Mouse (Mus musculus): Measurements from ENCODE around the gene Faim2. TPM values are rescaled to one million over a fixed set of nuclear protein-coding genes. Genes with fewer than 3 reads are reported as not detected.

Gene Faim2
- total RNA-seq, 2 experiments from 2014 or later, result 10.5 to 13.7 TPM

DNA sequence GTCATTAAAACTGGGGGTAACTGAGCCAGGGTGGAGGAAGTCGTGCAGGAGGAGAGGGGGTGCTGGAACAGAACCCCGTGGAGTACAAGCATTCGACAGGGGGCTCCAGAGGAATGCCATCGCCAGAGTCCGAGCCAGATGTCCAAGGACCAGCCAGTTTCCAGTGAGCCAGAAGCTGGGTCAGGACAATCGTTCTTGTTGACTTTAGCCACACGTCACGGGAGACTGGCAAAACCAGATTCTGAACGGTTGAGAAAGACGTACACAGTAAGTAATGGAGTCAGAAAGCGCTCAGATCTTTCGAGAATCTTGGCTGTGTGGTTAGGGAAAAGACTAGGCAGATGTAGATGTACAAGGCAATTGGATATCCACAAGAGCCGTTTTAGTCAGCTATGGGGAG is 64.8 kb downstream of the Faim2 start:
- no peak for DNase-seq

DNA sequence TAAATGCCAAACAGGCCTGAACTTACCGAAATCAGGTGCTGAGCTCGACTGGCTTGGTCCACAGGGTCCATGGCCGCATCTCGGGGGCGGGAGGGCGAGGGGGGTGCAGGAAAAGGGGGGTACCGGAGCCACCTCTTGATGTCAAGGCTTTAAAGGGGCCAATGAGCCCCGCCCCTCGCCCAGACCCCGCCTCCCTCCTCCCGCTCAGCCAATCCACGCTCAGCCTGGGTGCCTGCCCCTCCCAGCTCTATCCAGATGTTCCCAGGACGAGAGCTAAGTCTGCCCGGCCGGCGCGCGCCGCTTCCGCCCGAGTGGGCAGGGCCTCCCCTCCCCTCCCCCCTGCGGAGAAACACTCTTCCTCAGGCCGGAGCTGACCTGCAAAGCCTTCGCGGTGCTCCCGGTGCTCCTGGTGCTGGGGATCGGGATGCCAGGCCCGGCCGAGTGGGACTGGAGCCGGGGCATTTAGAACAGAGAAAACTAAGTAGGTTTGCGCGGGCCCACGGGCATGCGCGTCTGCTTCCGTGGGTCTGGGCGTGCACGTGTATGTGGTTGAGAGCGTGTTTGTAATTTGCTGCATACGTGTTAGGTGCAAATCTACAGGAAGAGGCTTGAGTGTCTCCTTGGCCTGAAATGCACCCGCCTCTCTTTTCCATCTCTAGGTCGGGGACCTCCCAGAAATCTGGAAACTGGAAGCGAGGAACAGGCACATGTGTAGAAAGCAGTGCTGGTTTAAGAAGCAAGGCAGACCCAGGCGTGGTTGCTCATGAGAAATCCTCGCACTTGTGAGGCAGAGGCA is 70.2 kb downstream of the Faim2 start, which contains the start of gene Nckap5l:
TSS of gene Nckap5l (minus strand) at position 143 of the 796 bp plus-strand sequence.
- peak; percentile 97 for DNase-seq

DNA sequence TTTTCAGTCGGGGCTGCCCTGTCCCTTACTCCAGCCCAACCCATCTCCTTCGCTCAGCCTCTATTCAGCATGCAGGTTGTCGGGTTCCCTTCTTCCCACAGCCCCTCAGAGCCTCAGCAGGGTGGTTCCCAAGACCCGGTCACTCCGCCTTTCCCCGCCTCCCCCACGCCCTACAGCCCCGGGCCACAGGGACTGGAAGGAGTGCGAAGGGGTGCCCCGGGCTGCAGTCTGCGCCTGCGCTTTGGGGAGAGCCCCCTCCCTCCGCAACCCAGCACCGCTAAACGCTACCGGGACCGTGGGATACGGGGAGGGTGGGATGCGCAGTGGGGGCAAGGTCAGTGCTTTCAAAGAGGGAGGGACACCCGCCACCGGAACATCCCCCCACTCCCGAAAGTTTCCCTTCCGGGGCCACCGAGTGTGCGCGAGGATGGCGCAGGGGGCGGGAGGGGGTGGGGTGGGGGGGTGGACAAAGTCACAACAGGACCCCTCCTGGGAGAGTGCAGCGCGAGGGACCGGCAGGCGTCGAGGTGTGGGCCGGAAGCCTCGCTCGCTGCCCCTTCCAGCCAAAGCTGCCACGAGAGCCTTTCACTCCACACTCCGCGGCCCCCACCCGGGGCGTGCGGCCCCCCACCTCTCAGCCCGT is 70.9 kb downstream of the Faim2 start:
- peak; percentile 80 for DNase-seq

DNA sequence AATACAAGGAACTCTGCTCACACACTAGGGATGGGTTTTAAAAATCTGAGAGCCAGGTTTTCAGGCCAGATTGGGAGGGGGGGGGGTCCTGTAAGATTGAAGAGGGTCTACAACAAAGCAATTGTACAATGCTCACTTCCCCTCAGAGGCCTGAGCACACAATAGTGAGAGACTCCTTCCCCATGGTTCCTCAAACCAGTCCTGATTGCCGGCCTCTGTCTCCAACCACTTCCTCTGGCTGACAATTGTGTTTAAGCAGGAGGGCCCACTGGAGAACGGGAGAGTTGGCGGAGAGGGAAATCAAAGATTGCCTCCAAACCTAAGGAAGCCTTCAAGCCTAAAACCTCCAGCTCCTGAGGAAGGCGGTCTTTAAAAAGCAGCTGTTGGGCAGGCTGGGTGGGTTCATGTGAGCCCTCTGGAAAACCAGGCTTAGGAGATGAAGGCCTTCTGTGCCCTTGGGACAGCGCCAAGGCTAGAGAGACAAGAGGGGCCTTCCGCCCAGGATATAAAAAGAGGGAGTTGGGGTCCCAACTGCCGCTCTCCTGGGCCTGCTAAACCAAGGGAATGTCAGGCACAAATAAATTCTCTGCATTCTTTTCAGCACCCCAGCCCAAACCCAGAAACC is 71.5 kb downstream of the Faim2 start:
- DNase-seq, result no peak

DNA sequence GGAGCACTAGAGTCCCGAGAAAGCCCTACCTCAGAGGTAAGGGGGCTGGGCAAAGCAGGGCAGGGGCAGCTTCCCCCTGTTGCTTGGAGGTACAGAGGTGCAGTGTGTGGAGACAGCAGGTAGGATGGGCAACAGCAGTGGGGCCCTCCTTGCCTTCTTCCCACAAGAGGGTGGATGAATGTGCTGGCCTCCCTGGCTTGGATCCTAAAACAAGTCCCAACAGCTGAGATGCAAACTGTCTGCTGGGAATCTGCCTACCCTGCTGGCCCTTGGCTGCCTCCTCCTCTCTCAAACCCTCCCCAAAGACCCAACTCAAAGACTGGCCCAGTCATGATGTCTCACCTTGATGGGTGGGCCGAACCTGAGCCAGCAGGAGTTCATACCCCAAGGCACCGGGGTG is 72.5 kb downstream of the Faim2 start:
- no peak for DNase-seq

DNA sequence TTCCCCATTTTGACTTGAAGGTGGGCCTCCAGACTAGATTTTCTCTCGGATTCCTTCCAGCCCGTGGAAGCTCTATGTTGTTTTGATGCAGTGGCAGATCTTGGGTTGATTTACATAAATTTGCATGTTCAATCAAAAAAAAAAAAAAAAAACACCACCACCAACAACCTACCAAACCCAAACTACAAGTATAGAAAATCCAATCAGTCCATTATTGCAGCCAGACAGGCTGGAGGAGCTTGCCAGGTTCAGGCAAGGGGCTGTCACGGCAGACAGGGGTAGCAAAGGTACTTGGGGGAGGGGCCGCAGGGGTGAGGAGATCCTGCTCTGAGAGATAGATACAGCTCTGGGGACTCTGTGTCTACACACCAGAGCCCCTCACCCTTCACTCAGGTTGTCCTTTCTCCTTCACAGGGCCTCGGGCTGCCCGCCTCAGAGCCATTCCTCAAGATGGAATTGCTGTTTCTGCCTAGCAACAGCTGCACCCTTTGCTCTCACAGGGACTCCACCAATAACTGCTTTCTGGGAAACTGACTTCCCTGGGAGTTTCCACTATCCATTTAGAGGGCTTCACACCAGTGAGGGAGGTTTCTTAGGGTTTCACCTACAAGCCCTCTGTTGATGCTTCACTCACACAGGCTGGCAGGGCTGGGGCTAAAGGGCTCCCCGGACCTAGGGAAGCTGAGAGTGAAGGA is 73.2 kb downstream of the Faim2 start:
- DNase-seq, result no peak

DNA sequence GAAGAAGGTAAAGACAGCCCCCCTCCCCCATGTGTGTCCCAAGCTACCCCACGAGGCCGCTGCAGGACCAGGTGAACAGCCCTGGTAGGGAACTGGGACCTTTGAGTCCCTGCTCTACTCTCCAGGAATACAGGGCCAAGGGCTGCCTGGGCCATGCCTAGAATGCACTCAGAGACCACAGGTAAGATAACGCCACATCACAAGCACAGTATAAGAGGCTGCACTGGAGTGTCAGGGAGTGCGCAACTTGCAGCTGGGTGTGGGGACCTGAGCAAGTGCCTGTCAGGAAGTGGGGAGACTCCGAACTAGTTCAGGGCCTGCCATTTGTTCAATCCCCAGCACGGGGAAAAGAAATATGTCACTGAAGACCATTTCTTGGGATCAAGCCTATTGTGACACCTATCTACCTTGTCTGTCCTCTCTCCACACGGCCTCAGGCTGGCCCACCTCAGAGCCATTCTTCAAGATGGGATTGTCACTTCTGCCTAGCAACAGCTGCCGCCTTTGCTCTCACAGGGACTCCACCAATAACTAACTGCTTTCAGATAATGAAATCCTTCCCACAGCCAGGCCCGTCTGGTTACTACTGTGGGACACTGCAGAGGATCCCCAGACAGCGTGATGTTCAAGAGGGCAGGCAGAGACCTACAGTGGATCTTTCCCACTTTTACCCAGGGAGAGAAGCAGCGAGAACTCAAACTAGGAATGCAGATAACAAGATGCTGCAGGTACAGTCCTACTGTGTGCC is 74.6 kb downstream of the Faim2 start:
- DNase-seq, result no peak

DNA sequence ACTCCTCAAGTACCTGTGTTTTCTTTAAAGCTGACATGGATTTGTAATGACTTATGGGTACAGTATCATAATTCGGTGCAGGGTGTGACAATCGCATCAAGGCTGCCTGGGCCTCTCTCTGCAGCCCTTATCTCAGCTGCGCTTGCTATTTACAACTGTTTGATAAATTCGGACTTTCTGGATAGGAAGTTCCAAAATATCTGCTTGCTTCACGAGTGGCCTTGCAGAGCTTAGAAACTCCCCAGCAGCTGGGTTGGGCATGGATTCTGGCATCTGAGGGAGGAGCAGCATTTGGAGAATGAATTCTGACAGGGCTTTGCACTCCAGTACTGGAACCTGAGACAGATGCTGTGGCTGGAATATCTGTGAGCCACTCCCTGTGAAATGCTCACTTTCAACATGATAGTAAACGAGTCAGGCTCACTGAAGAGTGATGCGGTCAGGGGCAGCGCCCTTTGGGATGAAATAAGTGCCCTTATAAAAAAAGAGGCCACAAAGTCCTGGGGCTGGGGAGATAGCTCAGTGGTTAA is 78.1 kb downstream of the Faim2 start:
- DNase-seq, result no peak

DNA sequence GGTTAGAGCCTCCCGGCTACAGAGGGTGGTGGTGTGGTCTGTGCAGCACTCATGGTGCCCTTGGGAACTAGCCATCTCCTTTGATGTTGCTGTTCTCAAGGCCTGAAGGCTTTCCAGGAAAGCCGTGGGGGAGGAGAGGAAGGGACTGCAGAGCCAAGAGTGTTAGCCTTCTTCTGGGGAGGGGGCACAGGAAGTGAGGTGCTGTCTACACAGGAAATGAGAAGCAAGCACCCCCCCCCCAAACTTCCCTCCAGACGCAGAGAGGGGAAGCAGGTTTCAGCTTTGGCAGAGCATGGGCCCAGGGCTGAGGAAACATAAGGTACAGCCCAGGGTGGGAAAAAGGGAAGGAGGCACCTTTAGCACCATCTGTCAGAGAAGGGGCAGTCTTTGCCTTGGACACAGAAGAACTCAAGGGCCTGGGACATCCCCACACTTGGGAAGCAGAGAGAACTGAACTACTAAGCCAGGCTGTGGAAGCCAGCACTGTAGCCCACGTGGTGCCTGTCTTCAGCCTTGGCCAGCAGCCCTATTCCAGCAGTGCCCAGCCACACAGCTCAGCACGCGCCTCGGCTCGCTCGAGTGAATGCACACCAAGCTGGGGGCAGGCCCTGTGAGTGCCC is 78.7 kb downstream of the Faim2 start:
- peak; percentile 80 for DNase-seq

Other genes with a start within 250 kb of the Faim2 start
- 10 to 100 TPM; 40.4 to 57.2 TPM for gene Prpf40b, start 233.1 kb downstream of the Faim2 start, total RNA-seq (2021)
- gene Fam186b, start 232.3 kb downstream of the Faim2 start, total RNA-seq (2021), result 1 to 10 TPM; 1.5 to 1.9 TPM
- gene Fmnl3, start 157.7 kb downstream of the Faim2 start, total RNA-seq (2021), result 10 to 100 TPM; 27.6 to 31.7 TPM
- gene Tmbim6, start 135.3 kb downstream of the Faim2 start, total RNA-seq (2021), result 100 to 1,000 TPM; 581 to 642 TPM
- 10 to 100 TPM; 19.8 to 34.0 TPM for gene Nckap5l, start 70.4 kb downstream of the Faim2 start, total RNA-seq (2021)
- gene Bcdin3d, start 53.4 kb downstream of the Faim2 start, total RNA-seq (2021), result 1 to 10 TPM; 6.0 to 6.5 TPM
- 1 to 10 TPM in 1 of 2 experiments, under 1 TPM in 1; 0.33 to 1.4 TPM for gene Aqp2, start 50.9 kb upstream of the Faim2 start, total RNA-seq (2021)
- 1 to 10 TPM in 1 of 2 experiments, under 1 TPM in 1; 0.61 to 1.6 TPM for gene Aqp5, start 62.6 kb upstream of the Faim2 start, total RNA-seq (2021)
- not detected for gene Aqp6, start 73.2 kb upstream of the Faim2 start, total RNA-seq (2021)
- gene Racgap1, start 123.5 kb upstream of the Faim2 start, total RNA-seq (2021), result 10 to 100 TPM; 32.1 TPM
- 1 to 10 TPM in 1 of 2 experiments, under 1 TPM in 1; 0.75 to 1.5 TPM for gene Asic1, start 142.2 kb upstream of the Faim2 start, total RNA-seq (2021)
- 10 to 100 TPM; 47.1 to 49.6 TPM for gene Smarcd1, start 174.0 kb upstream of the Faim2 start, total RNA-seq (2021)
- 10 to 100 TPM; 10.9 to 24.6 TPM for gene Gm17349, start 177.3 kb upstream of the Faim2 start, total RNA-seq (2021)
- 1,000 to 10,000 TPM; 1,543 to 1,818 TPM for gene Gpd1, start 189.3 kb upstream of the Faim2 start, total RNA-seq (2021)
- gene Cox14, start 197.5 kb upstream of the Faim2 start, total RNA-seq (2021), result 100 to 1,000 TPM; 178 to 185 TPM
- gene Cers5, start 244.7 kb upstream of the Faim2 start, total RNA-seq (2021), result 10 to 100 TPM; 35.9 to 41.6 TPM

Data from adrenal gland, postnatal 10 days (tissue).